Mouse (Mus musculus) cerebellum, adult 18-20 months (tissue): ENCODE measurements at regions not wholly inside any gene's neighbourhood (a gene's known extent, or its start where the extent isn't known, plus 50 kb on each side); places are given as distances from the start of the nearest gene placed in this dataset.
A peak's percentile ranks its signal among the peaks of the same experiment; 100 is the strongest.

ENCODE experiments used
- DNase-seq, 2 experiments: peaks; one replicate each; pipeline ENCODE4 v3.0.0; 2021

DNA sequence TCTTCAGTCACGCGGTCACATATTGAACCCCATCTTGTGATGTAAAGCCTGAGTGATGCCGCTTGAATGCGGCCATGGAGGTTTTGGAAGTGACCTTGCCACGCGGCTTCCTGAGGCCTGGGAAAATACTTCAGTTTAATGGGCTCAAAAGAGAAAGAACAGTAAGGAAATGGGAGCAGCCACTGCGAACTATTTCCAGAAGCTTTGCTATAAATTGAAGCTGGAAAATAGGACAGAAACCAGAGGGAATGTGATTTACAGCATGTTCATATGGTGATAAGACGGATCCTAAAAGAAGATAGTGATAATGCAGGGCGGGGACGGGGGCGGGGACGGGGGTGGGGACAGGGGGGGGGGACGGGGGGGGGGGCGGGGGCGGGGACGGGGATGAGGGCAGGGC lies 52.7 kb upstream of the Trpc4 start:
- DNase-seq = no peak

DNA sequence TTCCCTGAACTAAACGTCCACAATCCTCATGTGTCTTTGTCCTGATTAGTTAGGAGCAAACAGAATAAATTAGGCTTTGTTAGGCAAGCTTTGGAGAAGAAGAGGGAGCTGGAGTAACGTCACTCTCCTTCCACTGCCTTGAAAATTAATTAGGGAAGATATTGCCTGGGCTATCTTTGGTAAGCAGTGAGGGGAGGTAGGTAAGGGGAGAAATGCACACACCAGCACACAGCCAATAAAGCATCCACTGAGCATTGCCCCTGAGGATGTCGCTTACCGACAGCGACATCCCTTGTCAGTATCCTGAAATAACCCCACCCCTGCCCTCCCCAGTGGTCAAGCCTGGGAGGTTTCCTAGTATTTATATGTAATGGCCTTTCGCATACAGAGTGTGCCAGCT lies 72.2 kb upstream of the Trpc4 start:
- no peak for DNase-seq

GRCm38 (mm10) chr3:54076461-54076860 lies 79.4 kb upstream of the Trpc4 start:
- DNase-seq = no peak

GRCm38 (mm10) chr3:54060653-54061052 lies 95.2 kb upstream of the Trpc4 start:
- DNase-seq = no peak

GRCm38 (mm10) chr3:54054376-54054775 lies 101.5 kb upstream of the Trpc4 start:
- no peak for DNase-seq

DNA sequence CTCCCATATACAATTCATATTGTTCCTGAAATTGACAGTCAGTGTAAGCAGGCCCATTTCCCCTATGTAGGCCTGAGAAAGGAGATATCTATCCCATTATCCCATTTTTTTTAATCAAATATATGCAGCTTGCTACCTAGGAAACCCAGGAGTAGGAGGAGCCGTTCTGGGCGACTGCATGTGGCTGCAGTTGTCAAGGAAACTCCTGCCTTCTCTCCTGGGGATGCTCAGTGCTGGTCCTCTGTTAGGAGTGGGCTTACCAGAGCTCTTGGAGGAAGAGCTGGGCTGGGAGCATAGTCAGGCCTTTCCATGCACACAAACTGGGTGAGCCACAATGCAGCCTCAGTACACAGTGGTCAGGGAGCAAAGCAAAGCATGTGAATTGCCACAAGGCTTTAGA lies 106.5 kb upstream of the Trpc4 start:
- no peak for DNase-seq

- DNase-seq = no peak
Observed at GRCm38 (mm10) chr3:54048091-54048670, 107.7 kb upstream of the Trpc4 start.

DNA sequence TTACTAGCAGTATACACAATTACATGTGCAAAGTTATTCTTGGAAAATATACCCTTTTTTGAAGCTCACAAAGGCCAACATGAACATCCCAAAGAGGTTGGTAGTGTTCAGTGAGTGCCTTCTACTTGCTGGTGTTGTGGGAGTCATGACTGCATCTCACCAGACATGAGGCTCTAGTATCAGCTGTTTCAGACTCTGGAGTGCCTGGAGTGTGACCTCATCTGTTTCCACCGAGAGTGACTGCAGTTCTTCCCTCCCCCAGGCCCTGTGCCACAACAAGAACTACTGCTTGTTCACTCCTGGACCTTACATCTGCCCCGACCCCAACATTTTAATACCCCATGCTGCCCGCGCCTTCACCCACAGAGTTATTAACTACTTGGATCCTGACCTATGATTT lies 128.5 kb upstream of the Trpc4 start:
- DNase-seq = no peak

GRCm38 (mm10) chr3:54020196-54020595 lies 135.6 kb upstream of the Trpc4 start:
- no peak for DNase-seq

- no peak for DNase-seq
Observed at GRCm38 (mm10) chr3:54017943-54018649, 137.7 kb upstream of the Trpc4 start.

- no peak for DNase-seq
Observed at GRCm38 (mm10) chr3:54016877-54017276, 139.0 kb upstream of the Trpc4 start.

- no peak for DNase-seq
Observed at GRCm38 (mm10) chr3:54011016-54011415, 144.8 kb upstream of the Trpc4 start.

DNA sequence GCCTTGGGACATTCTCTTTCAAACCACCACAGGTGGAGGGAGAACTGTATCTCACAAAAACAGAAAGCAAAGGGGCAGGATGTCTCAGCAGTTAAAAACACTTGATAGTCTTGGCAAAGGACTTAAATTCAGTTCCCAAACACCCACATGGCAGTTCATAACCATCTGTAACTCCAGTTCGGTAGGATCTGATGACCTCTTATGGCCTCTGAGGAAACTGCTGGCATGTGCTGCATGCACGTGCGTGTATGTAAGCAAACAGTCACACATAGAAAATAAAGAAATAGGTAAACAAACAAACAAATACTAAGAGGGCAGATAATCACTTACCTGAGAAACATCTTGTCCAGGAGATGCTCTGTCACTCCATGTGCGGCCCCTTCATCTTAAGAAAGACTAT lies 129.4 kb upstream of the Ufm1 start:
- DNase-seq = no peak

- no peak for DNase-seq
Observed at GRCm38 (mm10) chr3:53988796-53989195, 125.2 kb upstream of the Ufm1 start.

DNA sequence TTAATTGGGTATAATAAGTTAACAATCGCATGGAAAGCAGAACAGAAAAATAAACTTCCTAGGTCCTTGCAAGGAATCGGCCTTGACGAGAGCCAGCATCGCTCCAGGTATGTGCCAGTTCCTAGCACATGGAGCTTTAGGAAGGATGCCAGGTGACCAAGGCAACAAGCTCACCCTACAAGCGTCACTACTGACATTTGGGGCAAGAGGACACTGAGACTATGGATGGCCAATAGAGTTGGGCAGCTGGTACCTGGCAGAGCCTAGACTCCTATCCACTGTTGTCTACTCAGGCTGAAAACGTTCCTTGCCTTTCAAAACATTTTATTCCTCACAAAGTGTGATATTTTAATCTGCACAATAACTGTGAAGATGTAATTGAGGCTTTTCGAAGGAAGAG lies 124.6 kb upstream of the Ufm1 start:
- peak; percentile 26 to 35 for DNase-seq

DNA sequence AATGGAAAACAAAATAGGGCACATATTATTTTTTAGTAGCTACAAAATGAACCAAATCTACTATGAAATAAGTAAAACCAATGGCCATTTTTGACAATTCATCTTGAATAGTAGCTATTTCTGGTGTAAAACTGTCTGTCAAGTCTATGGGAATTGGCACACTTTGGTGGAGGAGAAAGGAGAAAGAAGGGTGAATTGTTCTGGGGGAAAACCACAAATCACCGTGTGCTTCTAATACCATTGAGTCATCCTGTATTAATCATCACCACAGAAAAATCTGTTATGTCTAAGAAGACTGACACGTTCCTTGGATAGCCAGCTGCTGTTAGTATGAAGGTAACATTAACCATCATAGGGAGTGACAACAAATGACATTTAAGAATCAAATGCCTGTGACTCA lies 123.7 kb upstream of the Ufm1 start:
- DNase-seq = no peak

DNA sequence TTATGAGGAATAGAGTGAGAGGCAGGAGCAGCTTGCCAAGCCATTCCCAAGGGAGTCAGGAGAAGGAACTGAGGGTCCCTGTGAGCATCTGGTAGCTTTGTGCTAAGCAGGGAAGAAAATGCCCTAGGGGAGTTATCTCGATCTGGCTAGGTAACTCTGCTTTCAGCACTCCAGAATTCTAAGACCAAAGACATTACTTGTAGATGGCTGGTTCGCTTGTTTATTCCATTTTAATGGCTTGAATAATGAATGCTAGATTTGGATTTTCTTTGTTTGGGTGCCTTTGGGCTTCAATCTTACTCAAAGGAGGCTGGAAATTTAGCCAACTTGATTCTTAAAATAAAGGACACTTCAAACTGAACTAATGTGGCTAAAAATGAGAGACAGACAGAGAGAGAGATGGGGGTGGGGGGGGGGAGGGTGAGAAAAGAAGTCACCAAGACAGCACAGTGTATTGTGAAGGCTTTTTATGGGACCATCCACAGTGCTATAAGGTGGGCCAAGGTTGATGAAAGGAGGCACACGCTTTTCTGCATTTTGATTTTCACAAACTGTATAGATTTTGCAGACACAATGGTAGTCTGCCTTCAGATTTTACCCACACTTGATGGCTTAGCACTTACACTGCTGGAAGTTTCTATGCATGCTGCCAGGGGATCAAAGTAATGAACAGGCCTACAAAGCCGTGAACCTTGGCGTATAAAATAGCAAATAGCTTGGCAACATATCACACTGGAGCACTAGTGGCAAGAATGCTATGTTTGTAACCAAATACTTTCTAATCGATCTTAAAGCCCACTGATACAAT lies 121.3 kb upstream of the Ufm1 start:
- DNase-seq = no peak

- DNase-seq = no peak
Observed at GRCm38 (mm10) chr3:53982311-53982710, 118.7 kb upstream of the Ufm1 start.

- DNase-seq = no peak
Observed at GRCm38 (mm10) chr3:53981585-53981984, 118.0 kb upstream of the Ufm1 start.

- DNase-seq = no peak
Observed at GRCm38 (mm10) chr3:53977379-53978080, 113.9 kb upstream of the Ufm1 start.

DNA sequence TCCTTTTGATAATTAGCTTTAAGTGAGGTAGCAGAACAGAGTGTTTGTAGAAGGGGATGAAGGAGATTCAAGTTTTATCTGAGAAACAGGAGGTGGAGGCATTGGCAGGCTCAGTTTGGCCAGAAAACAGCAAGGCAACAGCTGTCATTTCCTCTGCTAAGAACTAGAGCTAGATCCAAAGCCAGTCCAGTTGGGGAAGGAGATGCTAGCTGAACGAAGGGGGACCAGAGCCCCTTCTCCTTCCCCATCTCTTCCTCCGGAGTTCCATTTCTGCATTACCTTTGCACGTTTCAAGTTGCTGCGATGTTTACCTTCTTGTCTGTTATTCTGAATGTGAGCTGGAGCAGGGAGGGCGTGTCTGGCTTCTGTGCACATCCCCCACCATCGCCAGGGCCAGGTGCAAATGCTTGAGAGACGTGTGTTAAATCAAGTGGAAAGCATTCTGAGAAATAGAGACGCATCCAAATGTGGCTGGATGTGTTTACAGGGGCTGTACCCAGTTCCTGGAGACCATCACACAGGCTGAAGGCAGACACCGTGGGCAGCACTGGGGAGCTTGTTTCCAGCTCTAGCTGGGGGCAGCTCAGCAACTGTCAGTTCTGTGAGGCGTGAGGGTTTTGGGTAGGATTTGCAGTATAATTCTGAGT lies 111.4 kb upstream of the Ufm1 start:
- no peak for DNase-seq

GRCm38 (mm10) chr3:53969000-53969641 lies 105.5 kb upstream of the Ufm1 start:
- DNase-seq = no peak
